ENCODE assay signal across 8 mouse cellular contexts in genomic region chr4:31823574-31824348, GRCm38 (mm10).
A peak's percentile ranks its signal among the peaks of the same experiment; 100 is the strongest.
DNase-seq lines count a peak whose midpoint lies in the region; ATAC-seq and TF ChIP-seq lines count a peak whose summit lies in the region.

No protein-coding gene starts in this region.

- TF ChIP-seq EP300 in lung, postnatal 0 days (IDR thresholded peaks at IDR 0.05), result no peak

- no peak for DNase-seq in lung, postnatal 10 days
- DNase-seq in embryonic facial prominence, embryonic 11.5 days (ENCODE audit: low spot score), result peak; percentile 57
- DNase-seq in lung, postnatal 0 days (ENCODE audit: low spot score), result peak; percentile 28
- DNase-seq in urinary bladder, postnatal 4 days (ENCODE audit: low spot score in 2 of 2), result no peak

- no peak overlapping the region for H3K27ac ChIP-seq in lung, embryonic 15.5 days
- H3K27ac ChIP-seq in embryonic facial prominence, embryonic 11.5 days (replicated peaks; ENCODE audit: low read depth, low read length), result peak overlapping the region; percentile 70; the same call in 1 of the 2 replicates
- no peak overlapping the region for H3K27ac ChIP-seq in intestine, embryonic 16.5 days (ENCODE audit: low read length)
- no peak overlapping the region for H3K27ac ChIP-seq in lung, postnatal 0 days (ENCODE audit: low read length)
- no peak overlapping the region for H3K27ac ChIP-seq in stomach, embryonic 16.5 days (ENCODE audit: low read length)

- H3K36me3 ChIP-seq in lung, embryonic 15.5 days, result no peaks in the 10 kb centered on the region
- H3K36me3 ChIP-seq in embryonic facial prominence, embryonic 11.5 days (replicated peaks; ENCODE audit: control insufficient read depth, insufficient read depth, low read depth, low read length), result no peaks in the 10 kb centered on the region
- no peaks in the 10 kb centered on the region for H3K36me3 ChIP-seq in intestine, embryonic 16.5 days (ENCODE audit: control insufficient read depth, insufficient read depth, low read length)
- H3K36me3 ChIP-seq in lung, postnatal 0 days (ENCODE audit: insufficient read depth, low read length), result no peaks in the 10 kb centered on the region
- H3K36me3 ChIP-seq in stomach, embryonic 16.5 days (ENCODE audit: control insufficient read depth, insufficient read depth, low read length), result no peaks in the 10 kb centered on the region

- peaks cover 26% of the 10 kb centered on the region for H3K4me1 ChIP-seq in lung, embryonic 15.5 days
- H3K4me1 ChIP-seq in embryonic facial prominence, embryonic 11.5 days (ENCODE audit: control insufficient read depth, insufficient read depth, low read length), result no peaks in the 10 kb centered on the region
- H3K4me1 ChIP-seq in intestine, embryonic 16.5 days (ENCODE audit: control insufficient read depth, insufficient read depth, low read length), result peaks cover 7% of the 10 kb centered on the region
- no peaks in the 10 kb centered on the region for H3K4me1 ChIP-seq in lung, postnatal 0 days (ENCODE audit: insufficient read depth, low read depth, low read length)
- no peaks in the 10 kb centered on the region for H3K4me1 ChIP-seq in stomach, embryonic 16.5 days (ENCODE audit: control insufficient read depth, insufficient read depth, low read length)

- H3K9me3 ChIP-seq in lung, embryonic 15.5 days, result no peaks in the 10 kb centered on the region
- no peaks in the 10 kb centered on the region for H3K9me3 ChIP-seq in embryonic facial prominence, embryonic 11.5 days (replicated peaks; ENCODE audit: control insufficient read depth, low read length)
- no peaks in the 10 kb centered on the region for H3K9me3 ChIP-seq in intestine, embryonic 16.5 days (ENCODE audit: control insufficient read depth, low read length)
- no peaks in the 10 kb centered on the region for H3K9me3 ChIP-seq in lung, postnatal 0 days (ENCODE audit: low read length)
- no peaks in the 10 kb centered on the region for H3K9me3 ChIP-seq in stomach, embryonic 16.5 days (replicated peaks; ENCODE audit: control insufficient read depth, low read length)

- peak overlapping the region; percentile 66 for H3K4me2 ChIP-seq in lung, embryonic 15.5 days
- peak overlapping the region; percentile 19; the same call in 1 of the 2 replicates for H3K4me2 ChIP-seq in embryonic facial prominence, embryonic 11.5 days (ENCODE audit: low read depth, low read length)
- H3K4me2 ChIP-seq in intestine, embryonic 16.5 days (ENCODE audit: low read depth, low read length), result peak overlapping the region; percentile 63
- H3K4me2 ChIP-seq in lung, postnatal 0 days (replicated peaks; ENCODE audit: low read depth, low read length), result peak overlapping the region; percentile 58
- peak overlapping the region; percentile 55 for H3K4me2 ChIP-seq in stomach, embryonic 16.5 days (ENCODE audit: low read depth, low read length)

- H3K27me3 ChIP-seq in lung, embryonic 15.5 days, result no peaks in the 10 kb centered on the region
- no peaks in the 10 kb centered on the region for H3K27me3 ChIP-seq in embryonic facial prominence, embryonic 11.5 days (ENCODE audit: control insufficient read depth, insufficient read depth, low read length)
- H3K27me3 ChIP-seq in intestine, embryonic 16.5 days (replicated peaks; ENCODE audit: control insufficient read depth, insufficient read depth, low read length), result no peaks in the 10 kb centered on the region
- H3K27me3 ChIP-seq in lung, postnatal 0 days (replicated peaks; ENCODE audit: insufficient read depth, low read length), result no peaks in the 10 kb centered on the region
- no peaks in the 10 kb centered on the region for H3K27me3 ChIP-seq in stomach, embryonic 16.5 days (ENCODE audit: control insufficient read depth, insufficient read depth, low read length)

- no peak for TF ChIP-seq CTCF in lung, postnatal 0 days (IDR thresholded peaks at IDR 0.05)

- peak; percentile 60; the same call in 1 of the 2 replicates for ATAC-seq in lung, embryonic 15.5 days (ENCODE audit: borderline replicate concordance, extremely low read depth, low FRiP score, low TSS enrichment)
- peak; percentile 58; the same call in 1 of the 2 replicates for ATAC-seq in embryonic facial prominence, embryonic 11.5 days (replicated peaks; ENCODE audit: insufficient number of reproducible peaks, low FRiP score, low TSS enrichment, low read depth)
- ATAC-seq in intestine, embryonic 16.5 days, result peak; percentile 82
- no peak for ATAC-seq in lung, postnatal 0 days
- ATAC-seq in stomach, embryonic 16.5 days (ENCODE audit: insufficient read depth, low FRiP score), result peak; percentile 37; the same call in 1 of the 2 replicates
- no peak for ATAC-seq in cerebellum, adult (ENCODE audit: insufficient number of reproducible peaks, low FRiP score, low TSS enrichment)

- peak overlapping the region; percentile 29 for H3K4me3 ChIP-seq in lung, embryonic 15.5 days
- no peak overlapping the region for H3K4me3 ChIP-seq in embryonic facial prominence, embryonic 11.5 days (ENCODE audit: low read depth, low read length)
- H3K4me3 ChIP-seq in intestine, embryonic 16.5 days (ENCODE audit: low read length), result peak overlapping the region; percentile 36
- H3K4me3 ChIP-seq in lung, postnatal 0 days (ENCODE audit: low read depth, low read length), result peak overlapping the region; percentile 27
- peak overlapping the region; percentile 33 for H3K4me3 ChIP-seq in stomach, embryonic 16.5 days (replicated peaks; ENCODE audit: low read length)

- 32% methylated on average over 19 of the region's 19 CpGs for WGBS in lung, embryonic 15.5 days
- 49% methylated on average over 19 of the region's 19 CpGs for WGBS in embryonic facial prominence, embryonic 11.5 days
- 34% methylated on average over 19 of the region's 19 CpGs for WGBS in intestine, embryonic 16.5 days
- WGBS in lung, postnatal 0 days, result 27% methylated on average over 19 of the region's 19 CpGs
- 25% methylated on average over 19 of the region's 19 CpGs for WGBS in stomach, embryonic 16.5 days

- H3K9ac ChIP-seq in lung, embryonic 15.5 days, result no peak overlapping the region
- no peak overlapping the region for H3K9ac ChIP-seq in embryonic facial prominence, embryonic 11.5 days (replicated peaks; ENCODE audit: low read length)
- peak overlapping the region; percentile 50; the same call in 1 of the 2 replicates for H3K9ac ChIP-seq in intestine, embryonic 16.5 days (ENCODE audit: low read depth, low read length)
- 0 out of 2 replicates have a peak overlapping the region, but pooled peaks have one; percentile 3 for H3K9ac ChIP-seq in lung, postnatal 0 days (replicated peaks; ENCODE audit: low read depth)
- peak overlapping the region; percentile 45 for H3K9ac ChIP-seq in stomach, embryonic 16.5 days (ENCODE audit: low read length)

Comparison
In these comparisons a context has a peak if more than half of its experiments do, and no peak if none do; other contexts are left out.
1. ATAC-seq: peak in lung, embryonic 15.5 days (single experiment), embryonic facial prominence, embryonic 11.5 days (single experiment), intestine, embryonic 16.5 days (single experiment) and stomach, embryonic 16.5 days (single experiment); none in lung, postnatal 0 days (single experiment) and cerebellum, adult (single experiment).
2. H3K9ac ChIP-seq: peak in intestine, embryonic 16.5 days (single experiment), lung, postnatal 0 days (single experiment) and stomach, embryonic 16.5 days (single experiment); none in lung, embryonic 15.5 days (single experiment) and embryonic facial prominence, embryonic 11.5 days (single experiment).
3. DNase-seq: peak in embryonic facial prominence, embryonic 11.5 days (single experiment) and lung, postnatal 0 days (single experiment); none in lung, postnatal 10 days (single experiment) and urinary bladder, postnatal 4 days (0 of 2).
4. Peak in every context shown above with its lines, with median percentiles within 50 percentile points of each other: H3K4me2 ChIP-seq.